In genomic region chr16:21687406-21687805, GRCm38 (mm10) we compare ENCODE assay signal across 12 mouse cellular contexts.
"Had no signal": no experiment of that assay in that cellular context is flagged by ENCODE, and none has a peak within 500 bp of the region (broad histone marks: within the 10 kb centered on the region; RNA-seq: fewer than 3 reads in every experiment).

No protein-coding gene starts in this region.

- H3K9ac ChIP-seq: lung, embryonic 14.5 days; neural tube, embryonic 12.5 days; stomach, embryonic 15.5 days had no signal

- H3K4me1 ChIP-seq: limb, embryonic 10.5 days had no signal

- H3K27me3 ChIP-seq: neural tube, embryonic 12.5 days; stomach, embryonic 15.5 days had no signal

- H3K36me3 ChIP-seq: stomach, embryonic 15.5 days had no signal

- H3K27ac ChIP-seq: limb, embryonic 10.5 days; midbrain, embryonic 10.5 days; neural tube, embryonic 12.5 days; stomach, embryonic 15.5 days had no signal

- DNase-seq: kidney, postnatal 14 days; lung, embryonic 14.5 days; lung, postnatal 10 days; lung, postnatal 4 days; midbrain, embryonic 14.5 days; right cerebral cortex, postnatal 14 days; thymus, postnatal 36 days had no signal

- H3K9me3 ChIP-seq: limb, embryonic 10.5 days; stomach, embryonic 15.5 days had no signal

- H3K4me3 ChIP-seq: limb, embryonic 10.5 days; midbrain, embryonic 10.5 days; neural tube, embryonic 12.5 days; stomach, embryonic 15.5 days had no signal

- H3K4me2 ChIP-seq: liver, embryonic 11.5 days; lung, embryonic 14.5 days; neural tube, embryonic 12.5 days; stomach, embryonic 15.5 days had no signal
